Mouse (Mus musculus) hindbrain, embryonic 11.5 days (tissue): ENCODE results near the gene Fndc7. TPM values are rescaled to one million over a fixed set of nuclear protein-coding genes. Genes with fewer than 3 reads are reported as not detected.
"Not testable (repeated sequence)": the region's sequence is repeated elsewhere in the genome, so short reads cannot be mapped to it uniquely, and the experiment has no call there.

ENCODE experiments used
- ATAC-seq: fragments of 200-750 bp; cut with Nextera tagmentation; 2 replicates; pipeline ENCODE4 v1.8.0; 2017; ENCODE audit warnings: mild to moderate bottlenecking, moderate TSS enrichment, moderate library complexity; ENCODE audit not compliant: low FRiP score
- DNase-seq: peaks from one replicate; pipeline ENCODE4 v3.0.0-alpha.2; 2015; ENCODE audit warnings: low spot score
- H3K27ac ChIP-seq: fragments of 300-500 bp; sonication (generic); 2 replicates; pipeline ENCODE4 v1.5.1; 2014; ENCODE audit warnings: mild to moderate bottlenecking, low read depth, low read length
- H3K27me3 ChIP-seq: fragments of 300-500 bp; sonication (generic); 2 replicates; pipeline ENCODE4 v1.6.1; 2014; ENCODE audit warnings: mild to moderate bottlenecking, low read length, moderate library complexity, mixed read lengths; ENCODE audit not compliant: control insufficient read depth, insufficient read depth
- H3K36me3 ChIP-seq: fragments of 300-500 bp; sonication (generic); 2 replicates; pipeline ENCODE4 v1.6.1; 2014; ENCODE audit warnings: mild to moderate bottlenecking, low read length, moderate library complexity, mixed read lengths; ENCODE audit not compliant: control insufficient read depth, insufficient read depth
- H3K4me1 ChIP-seq: fragments of 300-500 bp; sonication (generic); replicated peaks from 2 replicates; pipeline ENCODE4 v1.6.1; 2014; ENCODE audit warnings: low read length, mixed read lengths; ENCODE audit not compliant: control insufficient read depth, insufficient read depth
- H3K4me2 ChIP-seq: fragments of 300-500 bp; sonication (generic); replicated peaks from 2 replicates; pipeline ENCODE4 v1.6.1; 2014; ENCODE audit warnings: mild to moderate bottlenecking, low read depth, low read length
- H3K4me3 ChIP-seq: fragments of 300-500 bp; sonication (generic); 2 replicates; pipeline ENCODE4 v1.5.1; 2014; ENCODE audit warnings: low read depth, low read length
- H3K9ac ChIP-seq: fragments of 300-500 bp; sonication (generic); 2 replicates; pipeline ENCODE4 v1.6.1; 2014; ENCODE audit warnings: low read depth, low read length
- H3K9me3 ChIP-seq: fragments of 300-500 bp; sonication (generic); 2 replicates; pipeline ENCODE4 v1.6.1; 2016; ENCODE audit warnings: low read length; ENCODE audit not compliant: control insufficient read depth
- WGBS: fragments of 180-500 bp; shearing (Covaris S2); extraction: QIAGEN DNeasy Blood & Tissue Kit; methylation state at CpG from one replicate; pipeline ENCODE4 v1.1.7; 2014; 5-methylcytosine and 5-hydroxymethylcytosine counted together
- polyA plus RNA-seq: library from polyadenylated mRNA; unstranded; fragments of >200 nt; fragmentation: Nextera tagmentation; extraction: Ambion mirVana; gene quantifications from 2 replicates; pipeline ENCODE4 v1.2.1, GENCODE M21; 2014

The Fndc7 gene
- polyA plus RNA-seq, 1 experiment from 2014 or later = not detected

DNA sequence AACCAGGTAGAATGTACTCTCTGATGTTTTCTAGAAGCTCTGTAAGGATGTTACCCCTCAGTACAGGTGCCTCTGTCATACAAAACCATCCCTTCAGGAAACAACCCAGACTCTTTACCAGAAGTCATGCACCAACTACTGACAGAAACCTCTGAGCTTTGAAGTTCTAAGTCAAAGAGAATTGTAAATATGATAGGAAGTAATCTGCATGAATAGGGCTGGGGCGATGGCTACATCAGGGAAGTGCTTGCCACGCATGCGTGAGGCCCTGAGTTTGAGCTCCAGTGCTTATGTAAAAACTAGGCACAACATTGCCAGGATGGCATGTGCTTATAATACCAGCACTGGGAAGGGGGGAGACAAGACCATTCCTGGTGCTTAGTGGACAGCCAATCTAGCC is 24.1 kb downstream of the Fndc7 start:
- H3K36me3 ChIP-seq = no peaks in the 10 kb centered on the region
- 88% methylated on average over 3 of the region's 3 CpGs for WGBS
- H3K4me2 ChIP-seq = no peak overlapping the region
- DNase-seq = no peak
- ATAC-seq = no peak
- no peak overlapping the region for H3K27ac ChIP-seq
- no peak overlapping the region for H3K9ac ChIP-seq
- H3K4me1 ChIP-seq = no peaks in the 10 kb centered on the region
- H3K9me3 ChIP-seq = no peaks in the 10 kb centered on the region
- H3K27me3 ChIP-seq = no peaks in the 10 kb centered on the region
- no peak overlapping the region for H3K4me3 ChIP-seq

DNA sequence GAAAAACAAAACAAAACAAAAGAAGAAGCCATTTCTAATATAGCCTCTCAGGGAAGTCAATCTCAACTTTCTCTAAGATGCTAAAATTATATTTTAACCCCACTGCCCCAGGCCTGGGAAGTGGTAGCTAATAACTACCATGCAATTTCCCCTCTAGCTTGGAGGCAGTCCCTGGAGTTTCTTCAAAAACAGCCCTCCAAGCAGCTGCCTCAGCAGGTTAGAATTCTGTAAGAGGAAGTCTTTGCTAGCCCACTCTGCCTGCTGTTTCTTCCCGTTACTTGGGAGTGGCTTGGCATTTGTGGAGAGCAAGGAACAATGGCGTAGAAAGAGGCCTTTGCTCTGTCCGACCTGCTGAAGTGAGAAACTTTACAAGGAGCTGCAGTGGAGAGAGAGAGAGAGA is 24.7 kb downstream of the Fndc7 start:
- WGBS = 40% methylated on average over 3 of the region's 3 CpGs
- no peaks in the 10 kb centered on the region for H3K27me3 ChIP-seq
- H3K9me3 ChIP-seq = no peaks in the 10 kb centered on the region
- H3K4me2 ChIP-seq = no peak overlapping the region
- H3K27ac ChIP-seq = no peak overlapping the region
- H3K4me1 ChIP-seq = no peaks in the 10 kb centered on the region
- ATAC-seq (no peak), DNase-seq (no peak)
- no peak overlapping the region for H3K4me3 ChIP-seq
- no peaks in the 10 kb centered on the region for H3K36me3 ChIP-seq
- no peak overlapping the region for H3K9ac ChIP-seq

DNA sequence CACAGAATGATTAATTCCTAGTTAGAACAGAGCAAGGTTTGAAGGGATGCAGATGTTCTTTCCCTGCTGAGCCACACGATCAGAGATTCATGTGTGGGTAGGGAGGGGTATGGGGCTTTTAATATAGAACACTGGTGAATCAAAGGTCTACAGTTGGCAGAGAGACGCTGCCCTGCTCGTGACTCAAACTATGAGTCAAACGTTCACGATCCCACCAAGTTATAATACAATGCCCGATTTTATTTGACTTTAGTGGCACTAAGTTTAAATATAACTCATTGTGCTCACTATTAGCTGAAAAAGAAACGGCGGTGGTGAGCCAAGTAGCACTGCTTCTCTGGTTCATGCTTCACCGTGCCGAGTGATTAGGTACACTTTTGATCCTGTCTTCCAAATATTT is 26.7 kb downstream of the Fndc7 start:
- Histone ChIP-seq H3K9ac (no peak overlapping the region), H3K36me3 (no peaks in the 10 kb centered on the region), H3K9me3 (no peaks in the 10 kb centered on the region), H3K4me1 (no peaks in the 10 kb centered on the region), H3K27me3 (no peaks in the 10 kb centered on the region), H3K4me3 (no peak overlapping the region), H3K4me2 (no peak overlapping the region), H3K27ac (no peak overlapping the region)
- ATAC-seq = no peak
- no peak for DNase-seq
- WGBS = 93% methylated on average over 10 of the region's 10 CpGs

DNA sequence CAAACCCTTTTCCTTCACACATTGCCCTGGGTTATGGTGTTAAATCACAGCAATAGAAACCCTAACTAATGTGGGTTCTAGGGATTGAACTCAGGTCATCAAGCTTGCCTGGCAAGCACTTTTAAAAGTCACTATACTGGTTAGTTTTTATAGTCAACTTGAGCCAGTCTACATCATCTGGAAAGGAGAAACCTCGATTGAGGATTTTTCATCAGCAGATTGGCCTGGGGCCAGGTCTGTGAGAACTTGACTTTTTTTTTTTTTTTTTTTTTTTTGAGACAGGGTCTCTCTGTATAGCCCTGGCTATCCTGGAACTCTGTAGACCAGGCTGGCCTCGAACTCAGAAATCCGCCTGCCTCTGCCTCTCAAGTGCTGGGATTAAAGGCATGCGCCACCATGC is 27.5 kb downstream of the Fndc7 start:
- not testable (repeated sequence) for H3K9ac ChIP-seq, H3K4me2 ChIP-seq, H3K4me3 ChIP-seq, ATAC-seq, H3K4me1 ChIP-seq, H3K36me3 ChIP-seq, DNase-seq, H3K27ac ChIP-seq, H3K9me3 ChIP-seq, H3K27me3 ChIP-seq
- WGBS = 91% methylated on average over 4 of the region's 4 CpGs

DNA sequence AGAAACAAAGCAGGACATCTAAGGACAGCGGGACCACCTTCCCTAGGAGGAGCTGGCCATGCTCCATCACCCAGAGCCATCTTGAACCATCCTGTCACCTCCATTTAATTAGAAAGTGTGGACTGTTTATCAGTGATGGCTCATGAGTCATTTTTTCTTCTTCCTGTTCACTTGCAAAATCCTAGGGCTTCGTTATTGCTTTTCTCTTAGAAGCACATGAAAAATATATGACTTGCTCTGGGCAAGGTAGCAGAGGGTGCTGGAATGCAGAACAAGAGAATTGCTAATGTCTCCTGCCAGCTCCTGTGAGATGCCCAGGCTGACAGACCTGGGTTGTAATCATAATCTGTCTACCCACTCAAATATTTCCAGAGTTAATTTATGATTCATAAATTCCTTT is 29.0 kb downstream of the Fndc7 start:
- no peak overlapping the region for H3K4me3 ChIP-seq
- H3K4me2 ChIP-seq = no peak overlapping the region
- H3K9me3 ChIP-seq = no peaks in the 10 kb centered on the region
- 76% methylated on average over 2 of the region's 2 CpGs for WGBS
- H3K36me3 ChIP-seq = no peaks in the 10 kb centered on the region
- no peaks in the 10 kb centered on the region for H3K27me3 ChIP-seq
- H3K4me1 ChIP-seq = no peaks in the 10 kb centered on the region
- DNase-seq (no peak), ATAC-seq (no peak)
- no peak overlapping the region for H3K27ac ChIP-seq
- H3K9ac ChIP-seq = no peak overlapping the region

DNA sequence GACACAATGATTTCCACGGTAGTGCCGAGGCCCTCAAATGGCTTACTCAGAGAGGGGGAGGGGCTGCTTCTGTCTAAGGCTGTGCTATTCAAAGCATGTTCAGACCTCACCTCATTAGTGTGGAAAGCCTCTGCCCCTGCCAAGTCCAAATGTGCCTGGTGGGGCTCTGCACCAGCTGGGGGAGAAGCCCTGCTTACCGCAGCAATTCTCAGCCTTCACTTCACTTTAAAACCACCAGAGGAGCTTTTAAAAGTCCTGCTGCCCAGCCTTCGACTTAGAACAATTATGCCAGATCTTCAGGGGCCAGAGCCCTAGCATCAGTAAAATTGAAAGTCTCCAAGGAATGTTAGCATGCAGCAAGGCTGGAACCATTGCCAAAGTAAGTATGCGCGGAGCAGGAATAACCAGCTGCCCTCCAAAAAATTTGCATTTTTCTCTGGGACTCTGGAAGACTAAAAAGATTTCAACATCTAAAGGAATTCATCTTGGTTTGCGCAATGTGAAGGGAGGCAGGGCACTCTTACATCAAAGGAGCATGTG is 31.5 kb downstream of the Fndc7 start:
- no peaks in the 10 kb centered on the region for H3K9me3 ChIP-seq
- no peak overlapping the region for H3K27ac ChIP-seq
- DNase-seq = peak; percentile 50
- H3K9ac ChIP-seq = no peak overlapping the region
- no peaks in the 10 kb centered on the region for H3K4me1 ChIP-seq
- H3K4me3 ChIP-seq = no peak overlapping the region
- H3K36me3 ChIP-seq = no peaks in the 10 kb centered on the region
- H3K4me2 ChIP-seq = no peak overlapping the region
- H3K27me3 ChIP-seq = no peaks in the 10 kb centered on the region
- 46% methylated on average over 7 of the region's 7 CpGs for WGBS
- ATAC-seq = peak; percentile 84

DNA sequence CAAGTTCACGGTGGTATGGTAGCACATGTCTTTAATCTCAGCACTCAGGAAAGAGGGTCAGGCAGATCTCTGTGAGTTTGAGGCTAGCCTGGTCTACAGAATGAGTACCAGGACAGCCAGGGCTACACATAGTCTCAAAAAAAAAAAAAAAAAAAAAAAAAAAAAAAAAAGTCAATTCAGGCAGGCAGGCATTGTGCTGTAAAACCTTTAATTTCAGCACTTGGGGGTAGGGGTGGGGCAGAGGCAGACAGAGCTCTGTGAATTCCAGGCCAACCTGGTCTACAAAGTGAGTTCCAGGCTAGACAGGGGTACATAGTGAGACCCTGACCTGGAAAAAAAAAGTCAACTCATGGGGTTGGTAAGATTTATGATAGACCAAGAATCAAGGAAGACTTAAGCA is 32.1 kb downstream of the Fndc7 start:
- Histone ChIP-seq H3K27ac (no peak overlapping the region), H3K4me2 (no peak overlapping the region), H3K36me3 (no peaks in the 10 kb centered on the region), H3K27me3 (no peaks in the 10 kb centered on the region), H3K4me1 (no peaks in the 10 kb centered on the region), H3K9ac (no peak overlapping the region), H3K4me3 (no peak overlapping the region), H3K9me3 (no peaks in the 10 kb centered on the region)
- DNase-seq = no peak
- WGBS = 92% methylated on average over 1 of the region's 1 CpGs
- ATAC-seq = no peak

DNA sequence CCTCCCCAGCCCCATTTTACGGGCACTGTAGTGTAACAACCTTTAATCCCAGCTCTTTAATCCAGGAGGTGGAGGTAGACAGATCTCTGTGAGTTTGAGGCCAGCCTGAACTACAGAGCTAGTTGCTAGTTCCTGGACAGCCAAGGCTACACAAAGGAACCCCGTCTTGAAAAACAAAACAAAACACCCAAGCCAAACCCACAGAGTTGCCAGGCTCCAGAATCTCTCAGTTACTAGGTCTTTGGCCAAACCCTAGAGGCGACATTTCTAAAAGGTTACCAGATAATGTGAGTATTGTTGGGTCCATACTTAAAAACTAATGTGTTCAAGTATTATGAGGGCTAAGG is 32.7 kb downstream of the Fndc7 start:
- Histone ChIP-seq H3K27ac (no peak overlapping the region), H3K36me3 (no peaks in the 10 kb centered on the region), H3K4me2 (no peak overlapping the region), H3K4me3 (no peak overlapping the region), H3K9me3 (no peaks in the 10 kb centered on the region), H3K4me1 (no peaks in the 10 kb centered on the region), H3K9ac (no peak overlapping the region), H3K27me3 (no peaks in the 10 kb centered on the region)
- ATAC-seq = no peak
- no peak for DNase-seq
- 35% methylated on average over 3 of the region's 3 CpGs for WGBS

DNA sequence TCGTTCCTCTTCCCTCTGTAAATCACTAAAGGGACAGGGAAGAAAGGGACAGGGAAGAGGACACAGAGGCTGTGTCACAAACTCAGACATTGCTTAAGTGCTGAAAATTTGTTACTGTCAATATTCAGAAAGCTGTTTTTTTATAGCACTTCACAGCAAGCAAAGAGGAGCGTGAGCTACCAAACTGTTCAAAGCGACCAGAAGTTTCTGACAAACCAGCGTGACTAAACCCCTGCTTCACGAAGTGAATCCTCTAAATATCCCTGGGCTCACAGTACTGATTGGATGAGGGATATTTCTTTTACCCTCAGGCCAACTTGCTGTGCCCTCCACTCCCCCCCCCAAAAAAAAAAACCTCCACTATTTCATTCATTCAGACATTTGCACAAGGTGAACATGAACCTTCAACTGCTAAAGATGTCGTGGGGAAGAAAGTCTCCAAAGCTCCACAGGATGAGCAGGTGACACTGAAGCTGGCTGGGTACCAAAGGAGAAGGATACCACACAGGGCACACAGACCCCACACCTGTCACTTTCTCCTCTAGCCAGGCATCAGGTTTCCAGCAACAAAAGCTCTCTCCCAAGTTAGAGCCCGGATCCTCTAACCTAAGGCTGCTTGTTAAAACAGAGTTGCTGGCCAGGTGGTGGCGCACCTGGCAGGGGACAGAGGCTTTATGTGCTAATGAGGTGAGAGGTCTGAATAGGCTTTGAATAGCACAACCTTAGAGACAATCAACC is 33.3 kb downstream of the Fndc7 start:
- Histone ChIP-seq H3K9ac (no peak overlapping the region), H3K36me3 (no peaks in the 10 kb centered on the region), H3K4me1 (no peaks in the 10 kb centered on the region), H3K9me3 (no peaks in the 10 kb centered on the region), H3K27me3 (no peaks in the 10 kb centered on the region), H3K4me3 (no peak overlapping the region), H3K4me2 (no peak overlapping the region), H3K27ac (no peak overlapping the region)
- ATAC-seq = no peak
- no peak for DNase-seq
- 52% methylated on average over 8 of the region's 8 CpGs for WGBS
